Mouse (Mus musculus): ENCODE measurements at regions not wholly inside any gene's neighbourhood (a gene's known extent, or its start where the extent isn't known, plus 50 kb on each side); places are given as distances from the start of the nearest gene placed in this dataset.

DNA sequence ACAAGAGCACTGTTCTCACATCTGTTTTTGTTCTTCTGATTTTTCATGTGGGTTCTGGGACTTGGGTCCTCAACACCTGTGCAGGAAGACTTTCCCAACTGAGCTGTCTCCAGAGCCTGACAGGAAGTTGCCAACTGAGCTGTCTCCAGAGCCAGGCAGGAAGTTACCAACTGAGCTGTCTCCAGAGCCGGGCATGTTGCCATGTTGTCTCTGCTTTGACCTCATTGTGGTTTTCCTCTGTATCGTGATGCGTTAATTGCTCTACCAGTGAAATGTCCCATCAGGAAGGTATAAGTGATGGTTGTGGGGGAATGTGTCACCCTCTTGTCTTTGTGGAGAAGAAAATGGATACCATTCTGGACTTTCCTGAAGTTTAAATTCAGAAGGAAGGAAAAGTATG lies 54.4 kb upstream of the Olfm4 start:
- H3K4me1 ChIP-seq (ENCODE audit: control insufficient read depth, insufficient read depth, low read length), result no peaks in the 10 kb centered on the region
- H3K9me3 ChIP-seq (ENCODE audit: control insufficient read depth, low read length), result no peaks in the 10 kb centered on the region
- H3K27ac ChIP-seq (replicated peaks; ENCODE audit: low read depth, low read length), result no peak overlapping the region
- H3K36me3 ChIP-seq (ENCODE audit: control insufficient read depth, insufficient read depth, low read length), result no peaks in the 10 kb centered on the region
- no peak overlapping the region for H3K9ac ChIP-seq (ENCODE audit: low read length)
- DNase-seq (ENCODE audit: low spot score) (no peak), ATAC-seq (ENCODE audit: insufficient number of reproducible peaks, low FRiP score, low TSS enrichment, low read depth) (no peak)
- WGBS, result 85% methylated on average over 3 of the region's 3 CpGs
- no peak overlapping the region for H3K4me3 ChIP-seq (ENCODE audit: low read depth, low read length)
- no peaks in the 10 kb centered on the region for H3K27me3 ChIP-seq (ENCODE audit: control insufficient read depth, insufficient read depth, low read length)
- H3K4me2 ChIP-seq (ENCODE audit: low read depth, severe bottlenecking), result no peak overlapping the region

GRCm38 (mm10) chr14:79927161-79927560 lies 56.7 kb upstream of the Olfm4 start:
- ATAC-seq (ENCODE audit: insufficient number of reproducible peaks, low FRiP score, low TSS enrichment, low read depth), result no peak

DNA sequence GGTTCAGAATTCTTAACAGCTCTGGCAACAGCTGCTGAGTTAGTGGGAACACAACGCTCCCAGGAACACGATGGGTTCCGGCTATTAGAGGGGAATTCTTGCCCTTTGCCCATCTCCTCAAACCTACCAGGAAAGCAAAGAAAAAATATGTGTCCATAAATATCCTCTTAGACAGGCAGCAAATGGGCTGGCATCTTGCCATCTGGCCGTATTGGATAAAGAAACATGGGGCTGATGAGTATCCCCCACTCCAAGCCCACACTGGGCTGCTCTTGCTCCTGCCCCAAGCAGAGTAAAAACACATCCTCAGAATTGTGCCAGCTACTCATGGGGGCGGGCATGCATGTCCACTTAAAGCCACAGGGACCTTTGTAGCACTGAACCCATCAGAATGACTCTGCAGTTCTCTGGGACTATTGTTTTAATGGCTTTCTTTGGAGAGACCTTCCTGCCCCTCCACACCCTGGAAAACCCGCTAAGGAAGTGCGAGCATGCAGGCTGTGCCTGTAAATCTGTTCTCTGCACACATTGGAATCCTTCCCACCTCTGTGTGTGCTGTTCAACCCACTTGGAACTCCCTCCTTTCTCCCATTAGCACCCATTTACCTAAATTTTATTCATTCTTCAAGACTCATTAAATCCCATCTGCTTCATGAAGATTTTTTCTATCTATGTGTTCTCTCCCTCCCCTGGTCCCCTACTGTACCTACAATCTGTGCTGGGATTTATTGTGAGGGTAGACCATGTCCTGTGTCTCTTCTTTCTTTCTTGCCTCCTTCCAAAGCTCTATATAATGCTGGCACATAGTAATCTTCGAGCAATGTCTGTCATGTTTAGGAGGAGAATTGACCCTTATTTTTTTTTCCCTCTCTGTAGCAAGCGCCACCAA lies 66.7 kb upstream of the Olfm4 start:
- Histone ChIP-seq H3K9ac (ENCODE audit: low read length) (no peak overlapping the region), H3K36me3 (ENCODE audit: control insufficient read depth, insufficient read depth, low read length) (no peaks in the 10 kb centered on the region), H3K27ac (replicated peaks; ENCODE audit: low read depth, low read length) (no peak overlapping the region), H3K4me3 (ENCODE audit: low read depth, low read length) (no peak overlapping the region), H3K27me3 (ENCODE audit: control insufficient read depth, insufficient read depth, low read length) (no peaks in the 10 kb centered on the region), H3K9me3 (ENCODE audit: control insufficient read depth, low read length) (no peaks in the 10 kb centered on the region), H3K4me1 (ENCODE audit: control insufficient read depth, insufficient read depth, low read length) (no peaks in the 10 kb centered on the region), H3K4me2 (ENCODE audit: low read depth, severe bottlenecking) (no peak overlapping the region)
- no peak for DNase-seq (ENCODE audit: low spot score)
- WGBS, result 74% methylated on average over 9 of the region's 9 CpGs
- ATAC-seq (ENCODE audit: insufficient number of reproducible peaks, low FRiP score, low TSS enrichment, low read depth), result no peak

More at GRCm38 (mm10) chr14:79927161-79927560, 56.7 kb upstream of the Olfm4 start:
- no peak for DNase-seq (ENCODE audit: low spot score)
- Histone ChIP-seq H3K27me3 (ENCODE audit: control insufficient read depth, insufficient read depth, low read length) (no peaks in the 10 kb centered on the region), H3K4me1 (ENCODE audit: control insufficient read depth, insufficient read depth, low read length) (no peaks in the 10 kb centered on the region), H3K9me3 (ENCODE audit: control insufficient read depth, low read length) (no peaks in the 10 kb centered on the region), H3K4me2 (ENCODE audit: low read depth, severe bottlenecking) (no peak overlapping the region), H3K27ac (replicated peaks; ENCODE audit: low read depth, low read length) (no peak overlapping the region), H3K9ac (ENCODE audit: low read length) (no peak overlapping the region), H3K36me3 (ENCODE audit: control insufficient read depth, insufficient read depth, low read length) (no peaks in the 10 kb centered on the region), H3K4me3 (ENCODE audit: low read depth, low read length) (no peak overlapping the region)
- 84% methylated on average over 1 of the region's 1 CpGs for WGBS

GRCm38 (mm10) chr14:79914966-79915365 lies 68.9 kb upstream of the Olfm4 start:
- ATAC-seq (ENCODE audit: insufficient number of reproducible peaks, low FRiP score, low TSS enrichment, low read depth), result no peak
- Histone ChIP-seq H3K9me3 (ENCODE audit: control insufficient read depth, low read length) (no peaks in the 10 kb centered on the region), H3K27me3 (ENCODE audit: control insufficient read depth, insufficient read depth, low read length) (no peaks in the 10 kb centered on the region), H3K4me1 (ENCODE audit: control insufficient read depth, insufficient read depth, low read length) (no peaks in the 10 kb centered on the region), H3K27ac (replicated peaks; ENCODE audit: low read depth, low read length) (no peak overlapping the region), H3K9ac (ENCODE audit: low read length) (no peak overlapping the region), H3K36me3 (ENCODE audit: control insufficient read depth, insufficient read depth, low read length) (no peaks in the 10 kb centered on the region), H3K4me3 (ENCODE audit: low read depth, low read length) (no peak overlapping the region), H3K4me2 (ENCODE audit: low read depth, severe bottlenecking) (no peak overlapping the region)
- no peak for DNase-seq (ENCODE audit: low spot score)
- WGBS, result 85% methylated on average over 4 of the region's 4 CpGs

DNA sequence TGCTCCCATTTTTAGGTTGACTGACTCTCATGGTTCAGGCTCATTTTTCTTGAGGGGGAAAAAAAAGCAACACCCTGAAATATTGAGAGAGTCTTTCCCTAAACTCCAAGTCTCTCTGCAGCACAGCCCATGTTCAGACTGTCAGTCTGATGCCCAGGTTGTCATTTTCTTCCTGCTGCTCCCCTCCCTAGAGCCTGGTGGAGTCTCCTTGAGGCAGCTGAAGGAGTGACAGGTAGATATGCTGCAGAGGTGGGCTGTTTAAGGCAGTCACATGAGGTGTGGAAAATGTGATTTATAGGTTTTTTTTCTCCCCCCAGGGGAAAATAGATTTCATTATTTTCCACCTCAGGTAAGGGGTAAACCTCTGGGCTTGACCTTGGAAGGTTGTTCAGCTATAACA lies 70.6 kb upstream of the Olfm4 start:
- H3K9ac ChIP-seq (ENCODE audit: low read length), result no peak overlapping the region
- ATAC-seq (ENCODE audit: insufficient number of reproducible peaks, low FRiP score, low TSS enrichment, low read depth) (no peak), DNase-seq (ENCODE audit: low spot score) (no peak)
- no peaks in the 10 kb centered on the region for H3K4me1 ChIP-seq (ENCODE audit: control insufficient read depth, insufficient read depth, low read length)
- H3K27ac ChIP-seq (replicated peaks; ENCODE audit: low read depth, low read length), result no peak overlapping the region
- H3K4me2 ChIP-seq (ENCODE audit: low read depth, severe bottlenecking), result no peak overlapping the region
- H3K36me3 ChIP-seq (ENCODE audit: control insufficient read depth, insufficient read depth, low read length), result no peaks in the 10 kb centered on the region
- no peaks in the 10 kb centered on the region for H3K27me3 ChIP-seq (ENCODE audit: control insufficient read depth, insufficient read depth, low read length)
- no peaks in the 10 kb centered on the region for H3K9me3 ChIP-seq (ENCODE audit: control insufficient read depth, low read length)
- H3K4me3 ChIP-seq (ENCODE audit: low read depth, low read length), result no peak overlapping the region

DNA sequence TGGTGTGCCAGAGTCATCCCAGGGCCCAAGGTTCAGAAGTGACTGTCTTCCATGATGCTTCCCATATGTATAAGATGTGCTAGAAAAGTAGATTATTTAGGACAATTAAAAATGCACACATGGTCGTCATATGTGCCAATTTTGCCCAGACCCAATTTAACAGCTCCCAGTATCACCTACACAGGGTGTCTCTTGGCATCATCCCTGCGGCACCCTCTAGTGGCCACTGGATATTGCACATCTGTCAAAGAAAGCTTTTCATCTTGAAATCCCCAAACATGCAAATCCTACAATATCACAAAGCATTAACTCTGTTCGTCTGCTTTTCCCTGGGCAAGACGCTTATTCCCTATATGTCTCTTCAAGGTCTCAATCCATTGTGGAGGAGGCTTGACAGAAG lies 71.3 kb upstream of the Olfm4 start:
- no peaks in the 10 kb centered on the region for H3K9me3 ChIP-seq (ENCODE audit: control insufficient read depth, low read length)
- no peak overlapping the region for H3K4me3 ChIP-seq (ENCODE audit: low read depth, low read length)
- H3K4me1 ChIP-seq (ENCODE audit: control insufficient read depth, insufficient read depth, low read length), result no peaks in the 10 kb centered on the region
- ATAC-seq (ENCODE audit: insufficient number of reproducible peaks, low FRiP score, low TSS enrichment, low read depth) (no peak), DNase-seq (ENCODE audit: low spot score) (peak; percentile 57)
- no peak overlapping the region for H3K4me2 ChIP-seq (ENCODE audit: low read depth, severe bottlenecking)
- H3K36me3 ChIP-seq (ENCODE audit: control insufficient read depth, insufficient read depth, low read length), result no peaks in the 10 kb centered on the region
- no peaks in the 10 kb centered on the region for H3K27me3 ChIP-seq (ENCODE audit: control insufficient read depth, insufficient read depth, low read length)
- WGBS, result 53% methylated on average over 4 of the region's 4 CpGs
- H3K27ac ChIP-seq (replicated peaks; ENCODE audit: low read depth, low read length), result no peak overlapping the region
- no peak overlapping the region for H3K9ac ChIP-seq (ENCODE audit: low read length)

GRCm38 (mm10) chr14:79907761-79908160 lies 76.1 kb upstream of the Olfm4 start:
- Histone ChIP-seq H3K27me3 (ENCODE audit: control insufficient read depth, insufficient read depth, low read length) (no peaks in the 10 kb centered on the region), H3K4me2 (ENCODE audit: low read depth, severe bottlenecking) (no peak overlapping the region), H3K27ac (replicated peaks; ENCODE audit: low read depth, low read length) (no peak overlapping the region), H3K9me3 (ENCODE audit: control insufficient read depth, low read length) (no peaks in the 10 kb centered on the region), H3K4me3 (ENCODE audit: low read depth, low read length) (no peak overlapping the region), H3K4me1 (ENCODE audit: control insufficient read depth, insufficient read depth, low read length) (no peaks in the 10 kb centered on the region), H3K36me3 (ENCODE audit: control insufficient read depth, insufficient read depth, low read length) (no peaks in the 10 kb centered on the region), H3K9ac (ENCODE audit: low read length) (no peak overlapping the region)
- WGBS, result 10% methylated on average over 4 of the region's 4 CpGs
- DNase-seq (ENCODE audit: low spot score) (peak; percentile 25), ATAC-seq (ENCODE audit: insufficient number of reproducible peaks, low FRiP score, low TSS enrichment, low read depth) (no peak)

- DNase-seq (ENCODE audit: low spot score) (no peak), ATAC-seq (ENCODE audit: insufficient number of reproducible peaks, low FRiP score, low TSS enrichment, low read depth) (no peak)
- H3K27ac ChIP-seq (replicated peaks; ENCODE audit: low read depth, low read length), result no peak overlapping the region
- no peaks in the 10 kb centered on the region for H3K9me3 ChIP-seq (ENCODE audit: control insufficient read depth, low read length)
- H3K4me3 ChIP-seq (ENCODE audit: low read depth, low read length), result no peak overlapping the region
- no peaks in the 10 kb centered on the region for H3K4me1 ChIP-seq (ENCODE audit: control insufficient read depth, insufficient read depth, low read length)
- H3K36me3 ChIP-seq (ENCODE audit: control insufficient read depth, insufficient read depth, low read length), result no peaks in the 10 kb centered on the region
- 63% methylated on average over 2 of the region's 2 CpGs for WGBS
- no peak overlapping the region for H3K4me2 ChIP-seq (ENCODE audit: low read depth, severe bottlenecking)
- no peak overlapping the region for H3K9ac ChIP-seq (ENCODE audit: low read length)
- no peaks in the 10 kb centered on the region for H3K27me3 ChIP-seq (ENCODE audit: control insufficient read depth, insufficient read depth, low read length)
These were observed 78.3 kb upstream of the Olfm4 start for GRCm38 (mm10) chr14:79905574-79905973.

- no peaks in the 10 kb centered on the region for H3K36me3 ChIP-seq (ENCODE audit: control insufficient read depth, insufficient read depth, low read length)
- H3K27ac ChIP-seq (replicated peaks; ENCODE audit: low read depth, low read length), result no peak overlapping the region
- whole genome bisulfite sequencing, result 29% methylated on average over 1 of the region's 1 CpGs
- no peak for DNase-seq (ENCODE audit: low spot score)
- no peak overlapping the region for H3K9ac ChIP-seq (ENCODE audit: low read length)
- H3K27me3 ChIP-seq (ENCODE audit: control insufficient read depth, insufficient read depth, low read length), result no peaks in the 10 kb centered on the region
- H3K4me2 ChIP-seq (ENCODE audit: low read depth, severe bottlenecking), result no peak overlapping the region
- no peak for ATAC-seq (ENCODE audit: insufficient number of reproducible peaks, low FRiP score, low TSS enrichment, low read depth)
- H3K9me3 ChIP-seq (ENCODE audit: control insufficient read depth, low read length), result no peaks in the 10 kb centered on the region
- no peak overlapping the region for H3K4me3 ChIP-seq (ENCODE audit: low read depth, low read length)
- no peaks in the 10 kb centered on the region; the same call in 1 of the 2 replicates for H3K4me1 ChIP-seq (ENCODE audit: control insufficient read depth, insufficient read depth, low read length)
These were observed 81.5 kb upstream of the Olfm4 start for GRCm38 (mm10) chr14:79902355-79902754.

Measured in limb, embryonic 11.5 days (tissue).